Mouse (Mus musculus): ENCODE measurements around the gene Ube2v1. TPM values are rescaled to one million over a fixed set of nuclear protein-coding genes. Genes with fewer than 3 reads are reported as not detected.

The Ube2v1 gene
- total and polyA plus RNA-seq, 2 experiments from 2014 or later, result 161 to 369 TPM

DNA sequence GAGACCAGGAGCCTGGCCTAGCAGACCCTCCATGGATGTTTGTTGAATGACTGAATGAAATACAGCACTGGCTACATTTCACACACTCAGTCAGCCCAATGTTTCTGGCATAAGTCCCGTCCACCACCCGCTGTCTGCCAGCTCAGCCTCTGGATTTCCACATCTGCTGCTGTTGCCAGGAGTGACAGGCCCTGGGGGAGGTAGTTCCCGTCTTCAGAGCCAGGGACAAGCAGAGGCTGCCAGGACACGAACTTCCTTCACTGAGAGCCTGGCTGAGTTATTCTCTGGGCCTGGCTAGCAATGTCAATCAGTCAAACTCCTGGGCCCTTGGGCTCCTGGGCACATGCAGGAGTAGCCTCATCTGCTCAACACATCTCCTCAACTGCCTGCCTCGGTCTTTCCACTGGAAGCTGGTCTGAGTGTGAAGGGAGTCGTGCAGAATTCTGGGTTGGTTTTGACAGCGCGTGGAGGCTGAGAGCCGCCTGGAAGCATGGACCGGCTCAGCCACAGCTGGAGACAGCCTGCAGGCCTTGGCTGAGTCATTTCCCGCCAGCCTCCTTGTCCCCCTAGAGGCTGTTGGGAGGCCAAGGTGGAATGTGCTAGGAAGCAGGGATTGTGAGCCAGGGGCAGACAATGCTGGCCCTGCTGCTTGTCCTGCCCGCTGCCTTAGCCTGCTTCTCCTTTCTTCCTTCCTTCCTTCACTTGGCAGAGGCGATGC is 61.8 kb downstream of the Ube2v1 start:
- Histone ChIP-seq H3K36me3 (ENCODE audit: insufficient read depth) (no peaks in the 10 kb centered on the region), H3K4me1 (ENCODE audit: insufficient read depth) (no peaks in the 10 kb centered on the region), H3K9ac (no peak overlapping the region), H3K4me2 (ENCODE audit: low read depth) (no peak overlapping the region), H3K27ac (ENCODE audit: low read depth, low read length) (no peak overlapping the region), H3K4me3 (ENCODE audit: low read depth, low read length) (no peak overlapping the region), H3K9me3 (ENCODE audit: low read length) (no peaks in the 10 kb centered on the region), H3K27me3 (ENCODE audit: insufficient read depth, low read length) (no peaks in the 10 kb centered on the region)
- no peak for DNase-seq
- no peak for ATAC-seq
- TF ChIP-seq CTCF (IDR thresholded peaks at IDR 0.05; ENCODE audit: low read depth), result no peak
- WGBS, result 70% methylated on average over 13 of the region's 13 CpGs

DNA sequence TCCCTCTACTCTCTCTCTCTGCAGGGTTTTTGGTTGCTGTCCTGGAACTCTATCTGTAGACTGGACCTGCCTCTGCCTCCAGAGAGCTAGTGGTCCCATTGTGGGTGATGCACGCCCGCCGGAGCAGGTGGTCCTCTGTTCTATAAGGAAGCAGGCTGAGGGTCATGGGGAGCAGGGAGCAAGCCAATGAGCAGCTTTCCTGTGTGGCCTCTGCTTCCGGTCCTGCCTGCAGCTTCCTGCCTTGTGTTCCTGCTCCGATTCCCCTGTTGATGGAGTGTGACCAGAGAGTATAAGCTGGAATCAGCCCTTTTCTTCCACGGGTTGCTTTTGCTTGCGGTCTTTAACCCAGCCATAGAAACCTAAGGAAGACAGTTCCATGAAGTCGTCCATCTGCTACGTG is 63.8 kb downstream of the Ube2v1 start:
- Histone ChIP-seq H3K9me3 (ENCODE audit: low read length) (no peaks in the 10 kb centered on the region), H3K27me3 (ENCODE audit: insufficient read depth, low read length) (no peaks in the 10 kb centered on the region), H3K4me2 (ENCODE audit: low read depth) (no peak overlapping the region), H3K36me3 (ENCODE audit: insufficient read depth) (no peaks in the 10 kb centered on the region), H3K9ac (no peak overlapping the region), H3K4me1 (ENCODE audit: insufficient read depth) (no peaks in the 10 kb centered on the region), H3K4me3 (ENCODE audit: low read depth, low read length) (no peak overlapping the region), H3K27ac (ENCODE audit: low read depth, low read length) (no peak overlapping the region)
- 92% methylated on average over 9 of the region's 9 CpGs for WGBS
- no peak for TF ChIP-seq CTCF (IDR thresholded peaks at IDR 0.05; ENCODE audit: low read depth)
- no peak for DNase-seq
- ATAC-seq, result no peak

DNA sequence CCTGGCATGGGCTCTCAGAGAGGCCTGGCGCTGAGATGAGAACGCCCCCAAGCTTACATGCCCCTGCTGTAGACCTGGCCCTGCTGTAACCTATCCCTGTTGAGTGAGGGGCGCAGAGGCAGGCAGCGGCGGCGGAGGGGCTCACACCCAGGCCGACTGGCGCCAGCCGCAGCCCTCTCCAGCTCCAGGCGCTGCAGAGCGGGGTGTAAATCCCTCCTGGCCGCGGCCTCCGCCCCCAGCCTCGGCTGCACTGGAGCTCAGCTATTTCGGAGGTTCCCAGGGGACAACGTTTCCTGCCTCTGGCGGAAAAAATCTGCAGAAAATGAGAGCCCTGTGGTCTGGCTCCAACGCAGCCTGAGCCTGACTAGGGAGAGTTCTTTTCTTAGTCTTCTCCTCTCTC is 66.2 kb downstream of the Ube2v1 start:
- DNase-seq, result no peak

DNA sequence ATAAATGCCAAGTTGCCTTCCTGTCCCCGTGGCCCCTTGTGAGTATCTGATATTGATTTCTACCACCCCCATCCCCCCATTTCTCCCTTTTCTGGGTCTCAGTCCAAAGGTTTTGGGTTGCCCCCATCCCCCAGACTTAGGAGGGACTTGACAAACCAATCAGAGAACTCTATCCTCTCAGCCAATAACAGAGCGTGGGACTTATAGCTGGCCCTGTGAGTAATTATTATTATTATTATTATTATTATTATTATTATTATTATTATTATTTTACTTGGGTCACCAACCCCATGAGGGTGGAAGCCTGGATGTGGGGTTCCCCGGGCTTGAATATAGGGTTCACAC is 66.6 kb downstream of the Ube2v1 start:
- no peak for ATAC-seq
- Histone ChIP-seq H3K4me1 (ENCODE audit: insufficient read depth) (no peaks in the 10 kb centered on the region), H3K36me3 (ENCODE audit: insufficient read depth) (no peaks in the 10 kb centered on the region), H3K4me2 (ENCODE audit: low read depth) (no peak overlapping the region), H3K27ac (ENCODE audit: low read depth, low read length) (no peak overlapping the region), H3K9ac (no peak overlapping the region), H3K9me3 (ENCODE audit: low read length) (no peaks in the 10 kb centered on the region), H3K27me3 (ENCODE audit: insufficient read depth, low read length) (no peaks in the 10 kb centered on the region), H3K4me3 (ENCODE audit: low read depth, low read length) (no peak overlapping the region)
- WGBS, result 80% methylated on average over 3 of the region's 3 CpGs
- DNase-seq, result no peak
- TF ChIP-seq CTCF (IDR thresholded peaks at IDR 0.05; ENCODE audit: low read depth), result no peak

More for the DNA sequence above, 66.2 kb downstream of the Ube2v1 start:
- no peak overlapping the region for H3K27ac ChIP-seq (ENCODE audit: low read depth, low read length)
- H3K9me3 ChIP-seq (ENCODE audit: low read length), result no peaks in the 10 kb centered on the region
- no peaks in the 10 kb centered on the region for H3K4me1 ChIP-seq (ENCODE audit: insufficient read depth)
- no peak for ATAC-seq
- no peak overlapping the region for H3K9ac ChIP-seq
- H3K27me3 ChIP-seq (ENCODE audit: insufficient read depth, low read length), result no peaks in the 10 kb centered on the region
- H3K4me2 ChIP-seq (ENCODE audit: low read depth), result no peak overlapping the region
- 21% methylated on average over 19 of the region's 19 CpGs for WGBS
- no peak overlapping the region for H3K4me3 ChIP-seq (ENCODE audit: low read depth, low read length)
- TF ChIP-seq CTCF (IDR thresholded peaks at IDR 0.05; ENCODE audit: low read depth), result no peak
- H3K36me3 ChIP-seq (ENCODE audit: insufficient read depth), result no peaks in the 10 kb centered on the region

DNA sequence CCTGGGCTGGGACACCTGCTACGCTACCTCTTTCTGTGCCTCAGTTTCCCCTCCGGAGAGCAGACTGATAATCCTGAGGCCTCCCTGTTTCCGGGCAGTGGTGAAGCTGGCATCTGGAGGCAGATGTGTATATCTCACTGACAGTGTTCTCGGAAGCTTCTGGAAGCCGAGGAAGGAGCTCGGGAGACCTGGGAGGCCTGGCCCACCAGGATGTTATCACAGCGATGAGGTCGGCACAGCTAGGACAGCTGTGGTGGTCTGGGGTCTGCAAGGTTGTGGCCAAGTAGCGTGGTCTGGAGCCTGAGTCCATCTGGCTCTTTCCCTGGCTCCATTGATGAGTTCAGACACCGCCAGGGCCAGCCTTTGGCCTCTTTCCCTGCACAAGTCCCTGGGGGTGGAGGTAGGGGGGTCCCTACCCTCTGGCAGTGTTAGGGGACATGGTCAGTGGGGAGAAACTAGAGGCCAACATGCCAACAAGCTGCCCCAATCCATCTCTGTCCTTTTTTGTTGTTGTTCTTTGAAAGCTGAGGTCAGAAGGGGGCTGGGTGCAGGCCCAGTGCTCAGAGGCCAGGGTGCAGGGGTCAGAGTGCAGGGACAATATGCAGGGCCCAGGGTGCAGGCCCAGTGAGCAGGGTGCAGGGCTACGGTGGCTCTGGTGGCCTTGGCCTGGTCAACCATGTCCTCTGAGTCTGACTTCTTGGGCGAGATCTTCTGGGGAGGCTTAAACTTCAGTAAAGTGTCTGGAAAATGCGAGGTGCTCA is 67.2 kb downstream of the Ube2v1 start:
- no peaks in the 10 kb centered on the region for H3K9me3 ChIP-seq (ENCODE audit: low read length)
- no peak overlapping the region for H3K4me3 ChIP-seq (ENCODE audit: low read depth, low read length)
- H3K36me3 ChIP-seq (ENCODE audit: insufficient read depth), result no peaks in the 10 kb centered on the region
- no peaks in the 10 kb centered on the region for H3K27me3 ChIP-seq (ENCODE audit: insufficient read depth, low read length)
- H3K4me2 ChIP-seq (ENCODE audit: low read depth), result no peak overlapping the region
- no peak overlapping the region for H3K27ac ChIP-seq (ENCODE audit: low read depth, low read length)
- no peak for DNase-seq
- ATAC-seq, result no peak
- TF ChIP-seq CTCF (IDR thresholded peaks at IDR 0.05; ENCODE audit: low read depth), result no peak
- no peak overlapping the region for H3K9ac ChIP-seq
- H3K4me1 ChIP-seq (ENCODE audit: insufficient read depth), result no peaks in the 10 kb centered on the region
- WGBS, result 89% methylated on average over 13 of the region's 13 CpGs

DNA sequence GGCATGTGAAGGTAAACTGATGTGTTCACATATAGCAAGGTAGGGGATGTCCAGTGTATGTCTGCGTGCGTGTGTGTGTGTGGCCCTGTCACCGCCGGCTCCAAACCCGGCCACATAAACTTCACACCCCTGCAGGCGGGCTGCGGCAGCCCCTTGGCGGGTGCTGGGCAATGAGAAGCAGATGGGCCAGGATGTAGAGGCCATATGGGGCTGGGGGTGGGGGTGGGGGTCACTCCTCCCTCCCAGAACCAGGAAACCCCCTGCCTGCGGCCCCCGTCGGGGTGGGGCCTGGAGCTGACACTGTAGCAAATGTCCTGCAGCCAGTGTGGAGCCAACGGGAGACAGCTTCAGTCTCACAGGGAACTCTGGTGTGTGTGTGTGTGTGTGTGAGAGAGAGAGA is 68.2 kb downstream of the Ube2v1 start:
- no peak overlapping the region for H3K9ac ChIP-seq
- ATAC-seq, result no peak
- WGBS, result 52% methylated on average over 12 of the region's 12 CpGs
- DNase-seq, result no peak
- H3K27me3 ChIP-seq (ENCODE audit: insufficient read depth, low read length), result no peaks in the 10 kb centered on the region; the same call in 1 of the 2 replicates
- TF ChIP-seq CTCF (IDR thresholded peaks at IDR 0.05; ENCODE audit: low read depth), result no peak
- H3K4me2 ChIP-seq (ENCODE audit: low read depth), result no peak overlapping the region
- H3K27ac ChIP-seq (ENCODE audit: low read depth, low read length), result no peak overlapping the region
- no peak overlapping the region for H3K4me3 ChIP-seq (ENCODE audit: low read depth, low read length)
- no peaks in the 10 kb centered on the region for H3K4me1 ChIP-seq (ENCODE audit: insufficient read depth)
- no peaks in the 10 kb centered on the region for H3K36me3 ChIP-seq (ENCODE audit: insufficient read depth)
- H3K9me3 ChIP-seq (ENCODE audit: low read length), result no peaks in the 10 kb centered on the region

DNA sequence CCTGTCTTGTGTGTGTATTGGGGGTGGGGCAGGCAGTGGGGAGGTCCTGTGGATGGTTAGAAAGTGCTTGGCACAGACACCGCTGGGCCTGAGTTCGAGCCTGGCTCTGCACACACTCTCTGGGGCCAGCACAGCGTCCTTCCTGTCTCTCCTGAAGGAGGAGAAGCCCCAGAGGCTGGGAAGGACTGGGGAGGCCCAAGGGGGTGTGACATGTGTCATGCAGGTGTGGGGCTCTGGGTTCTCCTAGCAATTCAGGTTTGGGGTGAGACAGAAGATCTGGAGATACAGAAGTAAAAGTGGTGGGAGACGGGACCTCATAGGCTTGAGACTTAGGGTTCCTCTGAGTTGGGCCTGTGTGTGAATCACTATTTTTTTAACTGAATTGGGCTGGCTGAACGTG is 68.9 kb downstream of the Ube2v1 start:
- H3K9ac ChIP-seq, result no peak overlapping the region

More for the DNA sequence above, 68.9 kb downstream of the Ube2v1 start:
- Histone ChIP-seq H3K4me3 (ENCODE audit: low read depth, low read length) (no peak overlapping the region), H3K9me3 (ENCODE audit: low read length) (no peaks in the 10 kb centered on the region), H3K4me2 (ENCODE audit: low read depth) (no peak overlapping the region), H3K27me3 (ENCODE audit: insufficient read depth, low read length) (no peaks in the 10 kb centered on the region; the same call in 1 of the 2 replicates), H3K36me3 (ENCODE audit: insufficient read depth) (no peaks in the 10 kb centered on the region), H3K27ac (ENCODE audit: low read depth, low read length) (no peak overlapping the region), H3K4me1 (ENCODE audit: insufficient read depth) (no peaks in the 10 kb centered on the region)
- WGBS, result 73% methylated on average over 5 of the region's 5 CpGs
- ATAC-seq (no peak), DNase-seq (no peak)
- TF ChIP-seq CTCF (IDR thresholded peaks at IDR 0.05; ENCODE audit: low read depth), result no peak
